Mouse (Mus musculus) olfactory bulb, adult 2 months (tissue): ENCODE results near the gene Slc6a12. TPM values are rescaled to one million over a fixed set of nuclear protein-coding genes. Genes with fewer than 3 reads are reported as not detected.
"Not testable (repeated sequence)": the region's sequence is repeated elsewhere in the genome, so short reads cannot be mapped to it uniquely, and the experiment has no call there.

ENCODE experiments used
- H3K27ac ChIP-seq: fragments of 200-500 bp; 2 replicates; pipeline ENCODE4 v1.5.1; 2012; ENCODE audit warnings: low read depth, low read length; ENCODE audit not compliant: insufficient read depth
- H3K4me1 ChIP-seq: fragments of 200-500 bp; 2 replicates; pipeline ENCODE4 v1.6.1; 2012; ENCODE audit warnings: low read length; ENCODE audit not compliant: control insufficient read depth, insufficient read depth
- H3K4me3 ChIP-seq: fragments of 200-500 bp; 2 replicates; pipeline ENCODE4 v1.5.1; 2012; ENCODE audit warnings: mild to moderate bottlenecking, low read depth, low read length, moderate library complexity; ENCODE audit not compliant: insufficient read depth
- CTCF ChIP-seq: fragments of 200-500 bp; IDR thresholded peaks from 2 replicates; pipeline ENCODE4 v1.5.1; 2012; ENCODE audit warnings: low read depth, mild to moderate bottlenecking, low read length, moderate library complexity; ENCODE audit not compliant: insufficient read depth
- POLR2A ChIP-seq: fragments of 200-500 bp; IDR thresholded peaks from 2 replicates; pipeline ENCODE4 v1.6.1; 2012; ENCODE audit warnings: mild to moderate bottlenecking, low read depth, low read length, moderate library complexity; ENCODE audit not compliant: insufficient read depth
- WGBS: fragments of 180-500 bp; shearing (Covaris S2); methylation state at CpG from one replicate; pipeline ENCODE4 v1.1.7; 2018; 5-methylcytosine and 5-hydroxymethylcytosine counted together
- polyA plus RNA-seq: library from polyadenylated mRNA; stranded (reverse); fragments of >200 nt; gene quantifications from 2 replicates; pipeline ENCODE4 v1.2.4, GENCODE M21; 2012; ENCODE audit warnings: low replicate concordance; ENCODE audit not compliant: missing spikeins, insufficient read depth, insufficient read length

Gene Slc6a12
- polyA plus RNA-seq, 1 experiment: not detected

DNA sequence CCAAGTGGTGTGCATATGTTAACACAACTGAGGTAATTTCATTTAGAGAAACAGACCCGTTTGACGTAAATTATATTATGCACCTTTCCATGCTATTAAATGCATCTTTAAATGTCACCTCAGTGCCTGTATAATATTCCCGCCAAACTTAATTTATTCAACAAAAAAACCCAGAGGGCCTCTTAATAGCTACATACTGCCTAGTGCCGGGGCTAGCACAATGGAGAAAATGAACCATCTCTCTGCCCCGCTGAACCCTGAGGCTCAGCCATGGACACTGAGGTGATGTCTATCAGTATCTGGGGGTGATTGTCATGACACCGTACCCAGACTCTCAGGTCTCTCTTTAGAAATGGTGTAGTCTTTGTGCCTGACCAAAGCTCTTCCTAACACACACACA, 14.4 kb downstream of the Slc6a12 start:
- Histone ChIP-seq H3K4me1 (no peaks in the 10 kb centered on the region), H3K27ac (no peak overlapping the region), H3K4me3 (no peak overlapping the region)
- 82% methylated on average over 6 of the region's 6 CpGs for WGBS
- TF ChIP-seq CTCF (no peak), POLR2A (no peak)

DNA sequence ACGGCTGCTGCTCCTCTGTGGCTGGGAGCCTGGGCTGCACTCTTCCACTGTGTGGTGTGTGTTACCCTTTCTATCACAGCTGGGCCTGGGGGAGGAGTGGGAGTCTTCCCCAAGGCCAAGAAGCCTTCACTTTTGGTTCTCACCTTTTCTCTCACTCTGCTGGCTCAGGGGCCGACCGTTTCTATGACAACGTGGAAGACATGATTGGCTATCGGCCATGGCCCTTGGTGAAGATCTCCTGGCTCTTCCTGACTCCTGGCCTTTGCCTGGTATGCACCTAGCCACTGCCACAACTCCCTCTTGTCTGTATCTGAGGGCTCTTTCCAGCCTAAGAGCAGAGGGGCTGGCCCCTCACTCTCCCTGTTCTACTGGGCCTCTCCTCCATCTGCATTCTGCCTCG, 20.2 kb downstream of the Slc6a12 start:
- WGBS: 81% methylated on average over 6 of the region's 6 CpGs
- no peak for TF ChIP-seq POLR2A
- no peak for TF ChIP-seq CTCF
- no peaks in the 10 kb centered on the region for H3K4me1 ChIP-seq
- H3K4me3 ChIP-seq: no peak overlapping the region
- no peak overlapping the region for H3K27ac ChIP-seq

GRCm38 (mm10) chr6:121363956-121364355, 21.1 kb downstream of the Slc6a12 start:
- Histone ChIP-seq H3K4me3 (no peak overlapping the region), H3K27ac (no peak overlapping the region), H3K4me1 (no peaks in the 10 kb centered on the region)
- 80% methylated on average over 4 of the region's 4 CpGs for WGBS
- TF ChIP-seq CTCF (no peak), POLR2A (no peak)

- H3K4me3 ChIP-seq, H3K27ac ChIP-seq, H3K4me1 ChIP-seq: not testable (repeated sequence)
- 0 out of 2 replicates have a peak, but pooled peaks have one; percentile 18 for TF ChIP-seq CTCF
- WGBS: 12% methylated on average over 2 of the region's 2 CpGs
Measured at GRCm38 (mm10) chr6:121366537-121366936, 23.7 kb downstream of the Slc6a12 start.

GRCm38 (mm10) chr6:121367099-121367498, 24.2 kb downstream of the Slc6a12 start:
- Histone ChIP-seq H3K4me1 (peaks cover 3% of the 10 kb centered on the region), H3K27ac (no peak overlapping the region), H3K4me3 (no peak overlapping the region)
- no peak for TF ChIP-seq CTCF
- TF ChIP-seq POLR2A: no peak
- 77% methylated on average over 3 of the region's 3 CpGs for WGBS

DNA sequence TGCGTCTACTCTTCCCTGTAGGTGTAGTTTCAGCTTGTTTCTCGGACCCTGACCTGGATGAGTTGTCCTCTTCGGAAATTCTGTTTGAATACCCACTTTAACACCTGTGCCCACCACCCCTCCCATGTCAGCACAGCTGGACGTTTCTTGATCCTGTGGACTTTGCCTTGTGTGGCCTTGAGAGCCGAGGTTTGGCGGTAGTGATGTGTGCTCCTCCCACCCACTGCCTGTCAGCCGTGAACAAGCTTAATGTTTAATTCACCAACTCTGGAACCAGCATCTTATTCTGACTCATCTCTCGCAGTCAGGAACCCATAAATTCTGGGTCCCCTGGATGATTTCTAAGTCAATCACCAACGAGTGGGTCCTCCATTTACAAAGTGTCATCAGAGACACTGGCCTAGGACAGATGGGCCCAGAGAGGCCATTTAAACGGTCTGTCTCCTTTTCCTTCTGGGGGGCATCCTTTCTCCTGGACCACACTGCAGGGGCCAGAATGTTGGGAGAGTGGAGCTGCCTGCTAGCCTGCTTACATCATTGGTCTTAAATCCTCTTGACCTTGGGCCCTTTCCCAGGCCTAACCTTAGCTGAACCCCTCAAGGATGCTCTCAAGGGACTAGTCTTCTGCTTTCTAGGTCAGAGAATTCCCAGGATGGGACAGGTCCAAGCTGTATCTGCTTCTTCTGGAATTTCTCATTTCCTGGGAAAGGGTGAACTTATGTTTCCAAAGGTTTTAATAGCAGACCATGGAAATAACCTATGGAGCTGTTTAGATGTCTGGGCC, 28.5 kb downstream of the Slc6a12 start:
- WGBS: 54% methylated on average over 10 of the region's 10 CpGs
- H3K4me1 ChIP-seq: peaks cover 3% of the 10 kb centered on the region
- no peak overlapping the region for H3K4me3 ChIP-seq
- TF ChIP-seq CTCF (no peak), POLR2A (no peak)
- peak overlapping the region; percentile 2; the same call in 1 of the 2 replicates for H3K27ac ChIP-seq

GRCm38 (mm10) chr6:121376159-121376558, 33.3 kb downstream of the Slc6a12 start:
- TF ChIP-seq POLR2A (no peak), CTCF (no peak)
- H3K4me3 ChIP-seq: no peak overlapping the region
- H3K27ac ChIP-seq: no peak overlapping the region
- 77% methylated on average over 12 of the region's 12 CpGs for WGBS
- peaks cover 8% of the 10 kb centered on the region for H3K4me1 ChIP-seq

DNA sequence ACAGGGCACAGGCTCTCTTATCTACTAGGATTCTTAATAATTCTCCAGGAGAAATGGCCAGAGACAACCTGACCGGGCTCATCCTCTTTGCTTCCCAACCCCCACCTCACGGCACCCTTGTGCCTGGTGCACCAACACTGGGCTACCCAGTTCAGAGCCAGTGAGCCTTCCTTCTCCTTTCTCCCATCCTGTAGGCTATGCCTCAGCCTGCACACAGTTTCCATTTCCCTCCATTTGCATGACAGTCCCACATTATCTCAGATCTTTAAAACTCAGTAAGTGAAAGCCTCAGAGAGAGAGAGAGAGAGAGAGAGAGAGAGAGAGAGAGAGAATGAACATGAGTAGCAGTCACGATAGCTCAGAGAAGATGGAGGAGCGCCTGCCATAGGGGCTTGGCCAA, 35.4 kb downstream of the Slc6a12 start:
- 77% methylated on average over 4 of the region's 4 CpGs for WGBS
- no peak overlapping the region for H3K27ac ChIP-seq
- TF ChIP-seq POLR2A: no peak
- TF ChIP-seq CTCF: no peak
- H3K4me3 ChIP-seq: no peak overlapping the region
- peaks cover 10% of the 10 kb centered on the region for H3K4me1 ChIP-seq

- H3K4me3 ChIP-seq: no peak overlapping the region
- WGBS: 81% methylated on average over 8 of the region's 8 CpGs
- no peak for TF ChIP-seq POLR2A
- no peak for TF ChIP-seq CTCF
- no peak overlapping the region for H3K27ac ChIP-seq
- H3K4me1 ChIP-seq: peaks cover 20% of the 10 kb centered on the region
Measured at GRCm38 (mm10) chr6:121380576-121380975, 37.7 kb downstream of the Slc6a12 start.
